Mouse (Mus musculus) testis, adult 2 months (tissue): Measurements from ENCODE around the gene Cela2a.

Experiments used
- CTCF ChIP-seq: fragments of 200-500 bp; IDR thresholded peaks from 2 replicates; pipeline ENCODE4 v1.5.1; 2012; ENCODE audit warnings: low read depth, mild to moderate bottlenecking, inconsistent platforms, low read length, moderate library complexity; ENCODE audit not compliant: control insufficient read depth, insufficient read depth, insufficient replicate concordance
- POLR2A ChIP-seq: fragments of 200-500 bp; IDR thresholded peaks from 2 replicates; pipeline ENCODE4 v1.6.1; 2012; ENCODE audit warnings: low read depth, mild to moderate bottlenecking, inconsistent platforms, low read length, moderate library complexity; ENCODE audit not compliant: control insufficient read depth

GRCm38 (mm10) chr4:141826060-141826459 lies at the start of gene Cela2a:
- TF ChIP-seq CTCF (no peak), POLR2A (no peak)
